Mouse (Mus musculus): Measurements from ENCODE around the gene Sbno2. TPM values are rescaled to one million over a fixed set of nuclear protein-coding genes. Genes with fewer than 3 reads are reported as not detected.

Gene Sbno2
- polyA plus RNA-seq, 1 experiment from 2014 or later, result 16.2 TPM

DNA sequence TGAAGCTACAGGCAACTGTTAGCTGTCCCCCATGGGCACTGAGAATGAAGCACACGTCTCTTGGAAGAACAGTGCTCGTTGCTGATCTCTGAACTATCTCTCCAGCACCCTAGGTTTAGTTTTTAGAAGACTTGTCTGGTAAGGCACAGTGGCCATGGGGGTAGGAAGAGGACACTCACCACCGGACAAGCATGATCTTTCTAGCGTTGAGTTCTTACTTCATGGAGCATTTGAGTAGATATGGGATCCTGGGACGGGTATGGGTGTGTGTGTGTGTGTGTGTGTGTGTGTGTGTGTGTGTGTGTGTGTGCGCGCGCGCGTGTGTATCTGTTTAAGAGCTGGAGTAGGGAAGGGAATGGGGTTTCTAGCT is 35.3 kb upstream of the Sbno2 start, which contains the start of gene Cbarp:
Gene Cbarp (minus strand): TSS at position 170 of the 370 bp plus-strand sequence.
- Histone ChIP-seq H3K27me3 (peaks cover 26% of the 10 kb centered on the region), H3K4me1 (peaks cover 84% of the 10 kb centered on the region), H3K9ac (peak within 1 kb of the TSS; percentile 37), H3K4me2 (peak within 1 kb of the TSS; percentile 98), H3K9me3 (replicated peaks) (no peaks in the 10 kb centered on the region), H3K4me3 (replicated peaks) (peak within 1 kb of the TSS; percentile 86), H3K27ac (peak within 1 kb of the TSS; percentile 93), H3K36me3 (peaks cover 24% of the 10 kb centered on the region)
- ATAC-seq (replicated peaks; ENCODE audit: low FRiP score), result no peak
- 73% methylated on average over 10 of the region's 10 CpGs for WGBS

- 78% methylated on average over 11 of the region's 11 CpGs for WGBS
- no peaks in the 10 kb centered on the region for H3K9me3 ChIP-seq (replicated peaks)
- H3K4me3 ChIP-seq (replicated peaks), result peak overlapping the region; percentile 74
- H3K4me2 ChIP-seq, result 0 out of 2 replicates have a peak overlapping the region, but pooled peaks have one; percentile 83
- peak overlapping the region; percentile 83; the same call in 1 of the 2 replicates for H3K27ac ChIP-seq
- H3K27me3 ChIP-seq, result peaks cover 32% of the 10 kb centered on the region
- ATAC-seq (replicated peaks; ENCODE audit: low FRiP score), result no peak
- H3K36me3 ChIP-seq, result peaks cover 23% of the 10 kb centered on the region
- peaks cover 79% of the 10 kb centered on the region for H3K4me1 ChIP-seq
- no peak overlapping the region for H3K9ac ChIP-seq
Observed at GRCm38 (mm10) chr10:80139975-80140665, 34.7 kb upstream of the Sbno2 start.

DNA sequence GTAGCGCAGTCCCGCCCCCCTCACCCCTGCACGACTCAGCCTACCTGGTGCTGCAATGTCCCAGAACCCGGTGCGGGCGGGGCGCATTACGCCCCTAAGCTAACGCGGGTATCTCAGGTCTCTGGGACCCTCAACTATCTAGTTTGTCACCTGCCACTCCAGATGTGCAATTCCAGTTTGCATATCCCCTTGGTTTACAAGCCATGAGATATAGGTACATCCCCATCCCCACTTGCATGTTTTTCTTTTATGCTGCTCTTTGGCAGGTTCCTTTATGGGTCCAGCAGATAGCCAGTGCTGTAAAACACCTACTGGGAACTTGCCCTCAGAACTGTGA is 34.0 kb upstream of the Sbno2 start:
- Histone ChIP-seq H3K4me2 (peak overlapping the region; percentile 98), H3K27ac (peak overlapping the region; percentile 83), H3K4me1 (peaks cover 74% of the 10 kb centered on the region), H3K36me3 (peaks cover 21% of the 10 kb centered on the region), H3K4me3 (replicated peaks) (peak overlapping the region; percentile 74), H3K27me3 (peaks cover 33% of the 10 kb centered on the region), H3K9me3 (replicated peaks) (no peaks in the 10 kb centered on the region), H3K9ac (peak overlapping the region; percentile 90)
- 0% methylated on average over 10 of the region's 10 CpGs for WGBS
- no peak for ATAC-seq (replicated peaks; ENCODE audit: low FRiP score)

- Histone ChIP-seq H3K4me1 (peaks cover 68% of the 10 kb centered on the region), H3K36me3 (peaks cover 21% of the 10 kb centered on the region), H3K27me3 (peaks cover 33% of the 10 kb centered on the region), H3K27ac (peak within 1 kb of the TSS; percentile 83), H3K9ac (peak within 1 kb of the TSS; percentile 90), H3K4me3 (replicated peaks) (peak within 1 kb of the TSS; percentile 74), H3K4me2 (peak within 1 kb of the TSS; percentile 98), H3K9me3 (replicated peaks) (no peaks in the 10 kb centered on the region)
- under 1% methylated on average over 81 of the region's 94 CpGs for WGBS
- peak; percentile 4; the same call in 1 of the 2 replicates for ATAC-seq (replicated peaks; ENCODE audit: low FRiP score)
Observed at GRCm38 (mm10) chr10:80138553-80139438, 33.4 kb upstream of the Sbno2 start, which contains the start of gene Atp5d. Gene Atp5d (plus strand): TSS chr10:80138632.

DNA sequence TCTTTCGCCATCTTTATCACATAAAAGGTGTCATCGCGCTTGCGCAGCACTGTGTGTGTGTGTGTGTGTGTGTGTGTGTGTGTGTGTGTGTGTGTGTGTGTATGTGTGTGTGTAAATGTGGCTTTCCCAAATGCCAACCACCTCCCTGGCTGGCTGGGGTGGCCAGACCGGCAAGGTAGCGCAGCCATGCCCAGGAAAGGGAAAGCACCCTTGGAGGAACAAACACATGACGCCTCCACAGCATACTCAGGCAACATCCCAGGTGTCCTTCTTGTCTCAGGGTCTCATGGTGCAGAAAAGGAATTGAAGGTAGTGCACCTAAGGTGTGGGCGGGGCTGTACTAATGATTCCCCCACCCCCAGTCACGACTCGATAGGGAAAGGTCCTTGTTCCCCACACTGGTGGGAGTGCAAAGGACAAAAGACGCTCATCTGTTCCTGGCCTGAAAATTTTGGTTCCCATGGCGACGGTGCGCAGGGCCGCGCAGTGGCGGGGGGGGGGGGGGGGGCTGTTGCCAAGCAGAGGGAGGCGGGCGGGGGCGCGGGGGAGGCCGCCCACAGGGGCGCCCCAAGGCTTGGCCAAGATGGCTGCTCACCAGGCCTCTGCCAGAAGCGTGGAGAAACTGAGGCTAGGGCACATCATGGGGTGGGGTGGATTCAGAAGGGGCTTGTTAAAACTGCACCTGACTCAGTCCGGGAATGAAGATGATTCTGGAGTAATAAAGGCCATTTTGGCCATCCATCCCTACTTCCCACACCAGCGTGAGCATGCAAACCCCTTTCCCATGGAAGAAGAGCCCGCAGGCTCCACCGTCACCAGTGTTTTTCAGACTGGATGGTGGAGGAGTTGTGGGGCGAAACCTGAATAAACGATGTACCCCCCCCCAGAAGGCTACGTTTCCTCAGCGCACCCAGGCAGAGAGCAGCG is 32.5 kb upstream of the Sbno2 start:
- 4% methylated on average over 30 of the region's 33 CpGs for WGBS
- H3K36me3 ChIP-seq, result peaks cover 21% of the 10 kb centered on the region
- H3K4me1 ChIP-seq, result peaks cover 62% of the 10 kb centered on the region
- ATAC-seq (replicated peaks; ENCODE audit: low FRiP score), result no peak
- H3K4me2 ChIP-seq, result peak overlapping the region; percentile 98
- H3K4me3 ChIP-seq (replicated peaks), result peak overlapping the region; percentile 74
- peak overlapping the region; percentile 90 for H3K9ac ChIP-seq
- peaks cover 33% of the 10 kb centered on the region for H3K27me3 ChIP-seq
- H3K27ac ChIP-seq, result peak overlapping the region; percentile 83
- no peaks in the 10 kb centered on the region for H3K9me3 ChIP-seq (replicated peaks)

DNA sequence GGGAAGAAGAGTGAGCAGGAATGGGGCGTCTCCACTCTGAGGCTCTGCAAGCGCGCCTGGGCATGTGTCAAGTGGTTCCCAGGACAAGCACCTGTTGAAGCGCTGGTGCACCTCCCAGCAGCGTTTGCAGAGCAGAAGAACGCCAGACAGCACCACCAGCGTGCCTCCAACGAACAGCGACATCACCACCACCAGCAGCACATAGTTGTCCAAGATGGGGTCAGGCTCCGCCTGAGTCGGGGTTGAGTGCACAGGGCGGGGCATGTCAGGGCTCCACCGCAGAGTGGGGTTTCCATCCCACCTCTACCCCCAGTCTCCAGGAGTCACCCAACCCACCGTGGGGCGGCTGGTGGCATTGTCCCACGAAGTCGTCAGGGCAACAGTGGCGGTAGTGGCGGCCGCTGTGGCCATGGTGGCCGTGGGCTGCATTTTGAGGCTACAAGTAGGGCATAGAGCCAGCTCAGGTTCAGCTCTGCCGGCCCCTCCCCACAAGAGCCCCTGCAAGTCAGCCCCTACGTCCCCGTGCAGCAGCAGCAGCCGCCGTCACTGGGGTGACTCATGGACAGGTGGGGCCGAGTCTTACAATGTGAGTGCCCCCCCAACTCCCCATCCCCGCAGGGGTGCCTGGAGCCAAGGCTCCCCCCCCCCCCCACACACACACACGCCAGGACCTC is 31.7 kb upstream of the Sbno2 start:
- 4% methylated on average over 29 of the region's 29 CpGs for WGBS
- H3K4me3 ChIP-seq (replicated peaks), result peak overlapping the region; percentile 74

GRCm38 (mm10) chr10:80136179-80136951 is 31.0 kb upstream of the Sbno2 start:
- WGBS, result 20% methylated on average over 49 of the region's 49 CpGs
- Histone ChIP-seq H3K27ac (peak overlapping the region; percentile 83; the same call in 1 of the 2 replicates), H3K36me3 (peaks cover 36% of the 10 kb centered on the region), H3K27me3 (peaks cover 33% of the 10 kb centered on the region), H3K9me3 (replicated peaks) (no peaks in the 10 kb centered on the region), H3K9ac (peak overlapping the region; percentile 36), H3K4me1 (peaks cover 67% of the 10 kb centered on the region), H3K4me2 (peak overlapping the region; percentile 98), H3K4me3 (replicated peaks) (peak overlapping the region; percentile 74)
- ATAC-seq (replicated peaks; ENCODE audit: low FRiP score), result no peak

More for the DNA sequence above, 31.7 kb upstream of the Sbno2 start:
- Histone ChIP-seq H3K4me1 (peaks cover 65% of the 10 kb centered on the region), H3K27ac (peak overlapping the region; percentile 83), H3K4me2 (peak overlapping the region; percentile 98), H3K9ac (peak overlapping the region; percentile 36), H3K9me3 (replicated peaks) (no peaks in the 10 kb centered on the region), H3K36me3 (peaks cover 29% of the 10 kb centered on the region), H3K27me3 (peaks cover 33% of the 10 kb centered on the region)
- no peak for ATAC-seq (replicated peaks; ENCODE audit: low FRiP score)

DNA sequence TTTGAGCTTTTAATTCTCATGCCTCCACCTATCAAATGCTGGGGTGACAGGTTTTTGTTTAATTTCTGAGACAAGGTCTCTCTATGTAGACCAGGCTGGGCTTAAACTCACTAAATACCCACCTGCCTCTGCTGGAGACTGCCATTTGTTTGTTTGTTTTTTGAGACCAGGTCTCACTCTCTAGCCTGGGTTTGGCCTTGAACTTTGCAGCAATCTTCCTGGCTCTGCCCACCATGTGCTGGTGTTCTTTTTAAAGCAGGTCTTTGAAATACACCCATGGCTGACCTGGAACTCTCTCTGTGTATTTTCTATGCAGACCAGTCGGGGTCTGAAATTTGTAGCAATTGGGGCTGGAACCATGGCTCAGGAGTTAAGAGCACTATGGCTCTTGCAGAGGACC is 30.3 kb upstream of the Sbno2 start:
- WGBS, result 87% methylated on average over 1 of the region's 1 CpGs
- Histone ChIP-seq H3K4me1 (peaks cover 67% of the 10 kb centered on the region), H3K9ac (no peak overlapping the region), H3K27me3 (peaks cover 33% of the 10 kb centered on the region), H3K4me2 (no peak overlapping the region), H3K4me3 (replicated peaks) (no peak overlapping the region), H3K9me3 (replicated peaks) (no peaks in the 10 kb centered on the region), H3K36me3 (peaks cover 44% of the 10 kb centered on the region), H3K27ac (no peak overlapping the region)
- no peak for ATAC-seq (replicated peaks; ENCODE audit: low FRiP score)

DNA sequence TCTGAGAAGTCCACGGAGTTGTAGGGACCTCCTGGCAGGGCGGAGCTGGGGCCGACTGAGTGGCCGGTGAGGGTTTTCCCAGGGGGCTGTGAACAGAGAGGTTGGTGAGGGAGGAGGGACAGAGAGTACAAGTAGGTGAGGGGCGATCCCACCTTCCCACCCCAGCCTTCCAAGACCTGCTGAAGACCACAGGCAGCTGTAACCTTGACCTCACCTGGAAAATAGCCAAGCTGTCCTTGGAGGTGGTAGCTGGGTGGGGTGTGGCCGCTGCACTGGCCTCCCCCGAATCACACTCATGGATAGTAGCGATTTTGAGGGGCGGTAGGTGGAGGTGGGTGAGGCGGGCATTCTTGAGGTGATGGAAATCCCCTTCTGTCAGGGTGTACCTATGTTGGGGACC is 29.8 kb upstream of the Sbno2 start:
- Histone ChIP-seq H3K4me3 (replicated peaks) (no peak overlapping the region), H3K4me1 (peaks cover 69% of the 10 kb centered on the region), H3K9ac (no peak overlapping the region), H3K27ac (no peak overlapping the region), H3K9me3 (replicated peaks) (no peaks in the 10 kb centered on the region), H3K4me2 (no peak overlapping the region), H3K36me3 (peaks cover 48% of the 10 kb centered on the region), H3K27me3 (peaks cover 33% of the 10 kb centered on the region)
- ATAC-seq (replicated peaks; ENCODE audit: low FRiP score), result no peak
- WGBS, result 84% methylated on average over 10 of the region's 10 CpGs

DNA sequence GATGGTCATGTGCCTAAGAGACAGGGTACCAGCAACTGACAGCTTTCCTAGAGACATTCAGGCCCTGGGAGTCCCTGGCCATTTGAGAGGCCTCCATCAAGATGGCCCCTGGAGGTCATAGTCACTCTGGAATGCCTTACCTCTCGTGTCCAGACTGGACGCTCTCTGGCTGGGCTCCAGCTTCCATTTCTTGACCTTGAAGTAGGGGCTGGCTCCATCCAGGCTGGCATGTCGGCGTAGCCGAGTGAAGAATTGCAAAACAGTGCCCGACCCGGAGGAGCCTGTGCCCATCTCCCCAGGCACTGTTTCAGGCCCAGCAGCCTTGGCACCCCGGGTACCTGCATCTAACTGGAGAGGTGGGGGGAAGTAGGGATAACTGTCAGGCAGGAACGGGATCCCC is 29.1 kb upstream of the Sbno2 start:
- Histone ChIP-seq H3K4me2 (no peak overlapping the region), H3K36me3 (peaks cover 56% of the 10 kb centered on the region), H3K27me3 (peaks cover 33% of the 10 kb centered on the region), H3K4me3 (replicated peaks) (no peak overlapping the region), H3K9ac (no peak overlapping the region), H3K9me3 (replicated peaks) (no peaks in the 10 kb centered on the region), H3K27ac (no peak overlapping the region), H3K4me1 (peaks cover 73% of the 10 kb centered on the region)
- ATAC-seq (replicated peaks; ENCODE audit: low FRiP score), result no peak
- 83% methylated on average over 9 of the region's 9 CpGs for WGBS

All from kidney, embryonic 15.5 days (tissue).